Mouse (Mus musculus) olfactory bulb, adult 2 months (tissue): ENCODE results near the gene Nomo1.

ENCODE experiments used
- CTCF ChIP-seq: fragments of 200-500 bp; IDR thresholded peaks from 2 replicates; pipeline ENCODE4 v1.5.1; 2012; ENCODE audit warnings: low read depth, mild to moderate bottlenecking, low read length, moderate library complexity; ENCODE audit not compliant: insufficient read depth
- POLR2A ChIP-seq: fragments of 200-500 bp; IDR thresholded peaks from 2 replicates; pipeline ENCODE4 v1.6.1; 2012; ENCODE audit warnings: mild to moderate bottlenecking, low read depth, low read length, moderate library complexity; ENCODE audit not compliant: insufficient read depth

DNA sequence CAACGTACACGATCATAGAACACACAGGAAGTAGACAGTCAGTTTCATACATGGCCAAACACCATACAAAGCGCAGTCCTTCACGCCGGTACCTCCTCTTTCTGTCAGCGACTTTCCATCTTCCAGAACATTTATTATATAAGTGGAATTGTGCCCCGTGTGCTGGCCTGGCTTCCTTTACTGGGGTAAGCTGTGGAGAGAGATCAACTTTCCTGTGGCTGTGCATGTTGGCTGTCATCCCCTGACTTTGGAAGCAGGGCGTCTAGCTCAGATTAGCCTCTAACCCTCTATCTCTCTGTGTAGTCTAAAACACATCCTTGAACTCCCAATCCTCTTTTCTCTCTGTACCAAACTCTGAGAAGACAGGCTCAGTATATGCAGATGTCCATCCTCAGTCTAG is 35.3 kb downstream of the Nomo1 start:
- TF ChIP-seq POLR2A, result no peak
- no peak for TF ChIP-seq CTCF
